Mouse (Mus musculus): ENCODE data around the gene Gm39566.

DNA sequence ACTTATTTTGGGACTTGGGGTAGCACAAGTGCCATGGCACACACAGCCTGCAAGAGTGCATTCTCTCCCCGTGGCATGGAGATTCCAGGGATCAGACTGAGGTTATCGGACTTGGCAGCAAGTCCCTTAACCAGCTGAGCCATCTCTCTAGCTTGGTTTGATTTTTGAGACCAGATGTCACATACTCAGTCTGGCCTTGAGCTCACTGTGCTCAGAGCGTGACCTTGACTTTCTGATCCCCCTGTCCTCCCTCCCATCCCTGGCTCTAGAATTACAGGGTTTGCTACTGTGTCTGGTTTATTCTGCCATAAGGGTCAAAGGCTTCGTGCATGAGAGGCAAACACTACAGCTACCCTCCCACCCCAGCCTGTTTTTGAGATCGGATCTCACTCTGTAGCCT lies 25.7 kb downstream of the Gm39566 start:
- TF ChIP-seq POLR2A (IDR thresholded peaks at IDR 0.05; ENCODE audit: control insufficient read depth in 1 of 2, insufficient read depth in 1 of 2, low read depth in 1 of 2, low read length in 2 of 2, poor library complexity in 1 of 2) = no peak
- TF ChIP-seq MAX (IDR thresholded peaks at IDR 0.05; ENCODE audit: low read length) = no peak
- TF ChIP-seq EP300 (IDR thresholded peaks at IDR 0.05; ENCODE audit: low read depth in 1 of 2, low read length in 2 of 2) = no peak
- TF ChIP-seq HCFC1 (IDR thresholded peaks at IDR 0.05; ENCODE audit: low read depth, low read length) = no peak
- no peak for TF ChIP-seq CHD1 (IDR thresholded peaks at IDR 0.05; ENCODE audit: low read depth, low read length)
- TF ChIP-seq POLR2AphosphoS2 (IDR thresholded peaks at IDR 0.05; ENCODE audit: low read length) = no peak
- no peak for TF ChIP-seq JUND (IDR thresholded peaks at IDR 0.05; ENCODE audit: low read depth, low read length)
- TF ChIP-seq ZNF384 (IDR thresholded peaks at IDR 0.05; ENCODE audit: low read depth, low read length) = no peak
- no peak for TF ChIP-seq USF2 (IDR thresholded peaks at IDR 0.05; ENCODE audit: borderline replicate concordance in 1 of 2, insufficient read depth in 1 of 2, low read depth in 1 of 2, low read length in 2 of 2)
- no peak for TF ChIP-seq CTCF (IDR thresholded peaks at IDR 0.05 in 2 of 3, conservative IDR thresholded peaks at IDR 0.05 in 1 of 3; ENCODE audit: control insufficient read depth in 1 of 3, insufficient read depth in 1 of 3, low read depth in 2 of 3, low read length in 3 of 3, poor library complexity in 1 of 3, severe bottlenecking in 1 of 3)
- TF ChIP-seq TAL1 (IDR thresholded peaks at IDR 0.05; ENCODE audit: low read length) = no peak
- TF ChIP-seq GABPA (IDR thresholded peaks at IDR 0.05; ENCODE audit: low read depth, low read length) = no peak
- no peak for TF ChIP-seq MEF2A (IDR thresholded peaks at IDR 0.05; ENCODE audit: extremely low read depth, insufficient replicate concordance, low read depth, low read length, poor library complexity, severe bottlenecking)

Data from MEL (cell line).